ENCODE assay signal across 9 mouse cellular contexts in the genomic region with DNA sequence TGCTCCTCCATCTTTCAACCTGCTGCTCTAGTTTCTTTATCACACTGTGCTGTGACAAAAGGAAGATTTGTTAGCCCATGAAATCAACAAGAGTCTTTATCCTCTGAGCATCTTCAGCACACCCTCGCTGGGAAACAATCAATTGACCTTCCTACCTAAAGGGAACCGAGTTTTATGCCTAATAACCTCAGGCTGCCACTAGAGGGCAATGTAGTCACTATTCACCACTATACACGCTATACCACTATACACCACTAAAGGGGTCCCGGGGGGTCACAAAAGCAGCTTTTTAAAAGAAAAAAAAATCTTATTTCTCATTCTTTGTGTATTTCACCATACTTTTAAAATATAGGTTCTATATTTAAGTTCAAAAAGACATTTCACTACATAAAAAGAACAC. TPM values are rescaled to one million over a fixed set of nuclear protein-coding genes. Genes with fewer than 3 reads are reported as not detected.
DNase-seq lines count a peak whose midpoint lies in the region; ATAC-seq and TF ChIP-seq lines count a peak whose summit lies in the region.
"Had no signal": no experiment of that assay in that cellular context is flagged by ENCODE, and none has a peak within 500 bp of the region (broad histone marks: within the 10 kb centered on the region; RNA-seq: fewer than 3 reads in every experiment).

No protein-coding gene starts in this region.

- peak; percentile 10 for TF ChIP-seq CTCF in ES-Bruce4 (IDR thresholded peaks at IDR 0.05; ENCODE audit: low read depth, low read length)
- TF ChIP-seq CTCF in cerebellum, adult 2 months (IDR thresholded peaks at IDR 0.05; ENCODE audit: borderline replicate concordance, insufficient read depth, low read depth, low read length): peak; percentile 40; the same call in 1 of the 2 replicates

- H3K4me3 ChIP-seq in ES-Bruce4 (ENCODE audit: low read depth, low read length): no peak overlapping the region
- H3K4me3 ChIP-seq in cerebellum, adult 2 months (replicated peaks; ENCODE audit: insufficient read depth, low read depth, low read length): no peak overlapping the region
- H3K4me3 ChIP-seq in hindbrain, embryonic 15.5 days: no peak overlapping the region
- H3K4me3 ChIP-seq in midbrain, embryonic 13.5 days (replicated peaks): no peak overlapping the region
- H3K4me3 ChIP-seq: embryonic facial prominence, embryonic 13.5 days had no signal

- H3K4me1 ChIP-seq in ES-Bruce4 (ENCODE audit: control insufficient read depth, insufficient read depth, low read length): no peaks in the 10 kb centered on the region
- H3K4me1 ChIP-seq in cerebellum, adult 2 months (ENCODE audit: control insufficient read depth, insufficient read depth, low read length): no peaks in the 10 kb centered on the region; the same call in 1 of the 2 replicates
- peaks cover 28% of the 10 kb centered on the region for H3K4me1 ChIP-seq in hindbrain, embryonic 15.5 days (replicated peaks)
- peaks cover 27% of the 10 kb centered on the region for H3K4me1 ChIP-seq in midbrain, embryonic 13.5 days (replicated peaks)

- no peak overlapping the region for H3K4me2 ChIP-seq in hindbrain, embryonic 15.5 days
- no peak overlapping the region for H3K4me2 ChIP-seq in midbrain, embryonic 13.5 days (replicated peaks)
- H3K4me2 ChIP-seq: embryonic facial prominence, embryonic 13.5 days had no signal

- H3K36me3 ChIP-seq in ES-Bruce4 (ENCODE audit: control insufficient read depth, insufficient read depth, low read length, poor library complexity, severe bottlenecking): no peaks in the 10 kb centered on the region
- H3K36me3 ChIP-seq in hindbrain, embryonic 15.5 days: no peaks in the 10 kb centered on the region
- H3K36me3 ChIP-seq in midbrain, embryonic 13.5 days: no peaks in the 10 kb centered on the region
- H3K36me3 ChIP-seq: embryonic facial prominence, embryonic 13.5 days had no signal

- TF ChIP-seq EP300 in ES-Bruce4 (IDR thresholded peaks at IDR 0.05; ENCODE audit: insufficient read depth, low read depth, low read length): no peak

- intact Hi-C loops in left cerebral cortex, postnatal 4 days (cut with DNase I): no loop called here

- peak; percentile 22 for DNase-seq in kidney, adult 18-20 months
- no peak for DNase-seq in kidney, adult 11 months
- peak; percentile 35 to 51 for DNase-seq in cerebellum, adult 2 months
- peak; percentile 52 for DNase-seq in left cerebral cortex, postnatal 4 days
- DNase-seq in ovary, postnatal 10 days (ENCODE audit: low spot score): no peak

- ATAC-seq in hindbrain, embryonic 15.5 days (ENCODE audit: low FRiP score, low read depth): 0 out of 2 replicates have a peak, but pooled peaks have one; percentile 49
- ATAC-seq in midbrain, embryonic 13.5 days: 0 out of 2 replicates have a peak, but pooled peaks have one; percentile 37

- no peak overlapping the region for H3K27ac ChIP-seq in ES-Bruce4 (ENCODE audit: insufficient read depth, low read length)
- H3K27ac ChIP-seq in cerebellum, adult 2 months (ENCODE audit: insufficient read depth, low read length): no peak overlapping the region
- H3K27ac ChIP-seq in hindbrain, embryonic 15.5 days (replicated peaks): no peak overlapping the region
- H3K27ac ChIP-seq in midbrain, embryonic 13.5 days: no peak overlapping the region
- H3K27ac ChIP-seq: embryonic facial prominence, embryonic 13.5 days had no signal

- no peaks in the 10 kb centered on the region for H3K9me3 ChIP-seq in ES-Bruce4 (replicated peaks; ENCODE audit: control insufficient read depth, insufficient read depth, low read length, poor library complexity, severe bottlenecking)
- H3K9me3 ChIP-seq in hindbrain, embryonic 15.5 days: no peaks in the 10 kb centered on the region
- H3K9me3 ChIP-seq in midbrain, embryonic 13.5 days: no peaks in the 10 kb centered on the region
- H3K9me3 ChIP-seq: embryonic facial prominence, embryonic 13.5 days had no signal

- H3K27me3 ChIP-seq in ES-Bruce4 (ENCODE audit: control insufficient read depth, insufficient read depth, low read length, poor library complexity, severe bottlenecking): peaks cover 1% of the 10 kb centered on the region
- no peaks in the 10 kb centered on the region for H3K27me3 ChIP-seq in cerebellum, adult 2 months (ENCODE audit: control insufficient read depth, insufficient read depth, low read length)
- no peaks in the 10 kb centered on the region for H3K27me3 ChIP-seq in hindbrain, embryonic 15.5 days
- H3K27me3 ChIP-seq in midbrain, embryonic 13.5 days: peaks cover 5% of the 10 kb centered on the region; the same call in 1 of the 2 replicates

- WGBS in cerebellum, adult 2 months: 3% methylated on average over 4 of the region's 4 CpGs
- 4% methylated on average over 4 of the region's 4 CpGs for WGBS in hindbrain, embryonic 15.5 days
- WGBS in midbrain, embryonic 13.5 days: 4% methylated on average over 4 of the region's 4 CpGs

- TF ChIP-seq POLR2A in ES-Bruce4 (IDR thresholded peaks at IDR 0.05; ENCODE audit: insufficient read depth, low read length): no peak
- TF ChIP-seq POLR2A in cerebellum, adult 2 months (IDR thresholded peaks at IDR 0.05; ENCODE audit: borderline replicate concordance, insufficient read depth, low read length): no peak

- no peak overlapping the region for H3K9ac ChIP-seq in ES-Bruce4 (ENCODE audit: low read depth, poor library complexity, severe bottlenecking)
- H3K9ac ChIP-seq in hindbrain, embryonic 15.5 days: no peak overlapping the region
- H3K9ac ChIP-seq in midbrain, embryonic 13.5 days (replicated peaks): no peak overlapping the region
- H3K9ac ChIP-seq: embryonic facial prominence, embryonic 13.5 days had no signal

RNA-seq across cellular contexts. Expression of gene Hectd2, which starts 15.9 kb away (rescaled TPM):
- polyA plus RNA-seq in ES-Bruce4 (2011; ENCODE audit: insufficient read depth, insufficient read length, low read depth, missing spikeins): 5.9 and 6.0 TPM in 2 replicates
- 8.6 and 10.1 TPM in 2 replicates for polyA plus RNA-seq in cerebellum, adult 2 months (2012; rRNA removed)
- polyA plus RNA-seq in hindbrain, embryonic 15.5 days (2015; fragmentation: Nextera tagmentation; extraction: Ambion mirVana): 11.8 and 13.1 TPM in 2 replicates
- total RNA-seq in left cerebral cortex, postnatal 4 days (2021): 10 to 100 TPM; 26.2 to 27.7 TPM
- polyA plus RNA-seq in midbrain, embryonic 13.5 days (2015; fragmentation: Nextera tagmentation; extraction: Ambion mirVana): 7.6 and 9.4 TPM in 2 replicates

Comparison
In these comparisons a context has a peak if more than half of its experiments do, and no peak if none do; other contexts are left out.
1. DNase-seq: peak in kidney, adult 18-20 months (single experiment), cerebellum, adult 2 months (2 of 2) and left cerebral cortex, postnatal 4 days (single experiment); none in kidney, adult 11 months (single experiment) and ovary, postnatal 10 days (single experiment).